Mouse (Mus musculus) cortical plate, adult 2 months (tissue): ENCODE data around the gene Tdgf1. TPM values are rescaled to one million over a fixed set of nuclear protein-coding genes. Genes with fewer than 3 reads are reported as not detected.

Experiments used
- H3K27ac ChIP-seq: fragments of 200-500 bp; 2 replicates; pipeline ENCODE4 v1.5.1; 2012; ENCODE audit warnings: low read length, control low read depth, inconsistent platforms; ENCODE audit not compliant: insufficient read depth
- H3K4me1 ChIP-seq: fragments of 200-500 bp; 2 replicates; pipeline ENCODE4 v1.6.1; 2011; ENCODE audit warnings: low read length; ENCODE audit not compliant: control insufficient read depth, insufficient read depth
- H3K4me3 ChIP-seq: fragments of 200-500 bp; 2 replicates; pipeline ENCODE4 v1.5.1; 2011; ENCODE audit warnings: mild to moderate bottlenecking, low read length, control low read depth; ENCODE audit not compliant: insufficient read depth
- CTCF ChIP-seq: fragments of 200-500 bp; IDR thresholded peaks from 2 replicates; pipeline ENCODE4 v1.5.1; 2011; ENCODE audit warnings: mild to moderate bottlenecking, control low read depth, low read length; ENCODE audit not compliant: insufficient read depth; ENCODE audit errors: extremely low read depth
- POLR2A ChIP-seq: fragments of 200-500 bp; IDR thresholded peaks from 2 replicates; pipeline ENCODE4 v1.6.1; 2011; ENCODE audit warnings: mild to moderate bottlenecking, low read length, control low read depth; ENCODE audit not compliant: insufficient read depth; ENCODE audit errors: extremely low read depth
- polyA plus RNA-seq: library from polyadenylated mRNA; depleted of rRNA; stranded (reverse); fragments of >200 nt; gene quantifications from 2 replicates; pipeline ENCODE4 v1.2.3, GENCODE M21; 2012

Tdgf1 gene
- polyA plus RNA-seq, 1 experiment = 1.3 TPM

- Histone ChIP-seq H3K4me1 (no peaks in the 10 kb centered on the region), H3K27ac (no peak overlapping the region), H3K4me3 (no peak overlapping the region)
- TF ChIP-seq POLR2A = no peak
- TF ChIP-seq CTCF = no peak
Measured at GRCm38 (mm10) chr9:110920665-110921419, 25.1 kb downstream of the Tdgf1 start.

- no peaks in the 10 kb centered on the region for H3K4me1 ChIP-seq
- no peak within 1 kb of the TSS for H3K27ac ChIP-seq
- TF ChIP-seq POLR2A (no peak), CTCF (no peak)
- no peak within 1 kb of the TSS for H3K4me3 ChIP-seq
Measured at GRCm38 (mm10) chr9:110916786-110917185, 29.2 kb downstream of the Tdgf1 start, which contains the start of gene Fam240a. Gene Fam240a, minus strand, starts transcription at chr9:110916861.

DNA sequence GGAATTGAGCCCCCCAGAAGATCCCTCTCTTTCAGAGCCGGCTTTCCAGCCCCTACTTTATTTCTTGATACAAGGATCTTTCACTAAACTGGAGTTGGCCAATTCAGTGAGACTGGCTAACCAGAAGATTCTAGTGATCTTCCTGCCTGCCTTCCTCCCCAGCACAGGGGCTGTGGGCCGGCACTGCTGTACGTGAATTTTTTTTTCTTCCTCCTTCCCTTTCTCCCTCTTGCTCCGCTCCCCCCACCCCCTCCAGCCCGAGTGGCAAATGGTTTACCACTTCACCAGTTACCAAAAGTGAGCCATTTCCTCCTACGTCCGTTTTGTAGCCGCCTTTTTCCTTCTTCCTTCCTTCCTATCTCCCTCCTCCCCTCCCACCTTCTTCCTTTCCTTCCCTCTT is 30.5 kb downstream of the Tdgf1 start:
- Histone ChIP-seq H3K4me1 (no peaks in the 10 kb centered on the region), H3K4me3 (no peak overlapping the region), H3K27ac (no peak overlapping the region)
- no peak for TF ChIP-seq POLR2A

- H3K4me3 ChIP-seq = no peak overlapping the region
- TF ChIP-seq POLR2A (no peak), CTCF (no peak)
- H3K4me1 ChIP-seq = no peaks in the 10 kb centered on the region
- no peak overlapping the region for H3K27ac ChIP-seq
Measured at GRCm38 (mm10) chr9:110914631-110915236, 31.2 kb downstream of the Tdgf1 start.

DNA sequence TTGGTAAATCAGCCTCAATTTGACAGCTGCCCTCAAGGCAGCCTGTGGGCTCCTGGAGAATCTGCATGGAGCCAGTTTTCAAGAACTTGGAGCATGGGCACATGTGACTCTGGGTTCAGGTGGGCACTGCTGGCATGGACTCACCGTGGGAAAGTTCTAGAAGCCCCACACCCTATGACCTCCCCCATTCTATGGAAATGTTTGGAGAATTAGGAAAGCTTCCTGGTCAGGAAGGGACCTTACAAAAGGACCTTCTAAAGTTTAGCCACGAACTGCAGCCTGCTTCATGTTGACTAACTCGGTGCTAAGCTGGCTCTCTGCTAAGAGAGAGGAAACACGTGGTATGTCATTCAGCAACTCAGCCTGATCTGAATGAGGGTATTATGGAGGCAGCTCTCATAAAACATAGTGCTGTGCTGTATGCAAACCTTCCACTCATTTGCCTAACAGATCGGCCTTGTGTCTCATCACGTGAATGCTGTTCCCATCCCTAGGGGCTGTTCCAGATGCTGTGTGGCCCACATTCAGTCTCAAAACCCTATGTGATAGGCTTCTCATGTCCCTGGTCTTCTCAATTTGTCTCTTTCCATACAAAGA is 36.5 kb downstream of the Tdgf1 start:
- no peak overlapping the region for H3K4me3 ChIP-seq
- no peaks in the 10 kb centered on the region for H3K4me1 ChIP-seq
- no peak overlapping the region for H3K27ac ChIP-seq
- TF ChIP-seq POLR2A (no peak), CTCF (no peak)

- Histone ChIP-seq H3K4me1 (no peaks in the 10 kb centered on the region), H3K4me3 (no peak overlapping the region), H3K27ac (no peak overlapping the region)
- TF ChIP-seq POLR2A = no peak
- no peak for TF ChIP-seq CTCF
Measured at GRCm38 (mm10) chr9:110908631-110909016, 37.3 kb downstream of the Tdgf1 start.

DNA sequence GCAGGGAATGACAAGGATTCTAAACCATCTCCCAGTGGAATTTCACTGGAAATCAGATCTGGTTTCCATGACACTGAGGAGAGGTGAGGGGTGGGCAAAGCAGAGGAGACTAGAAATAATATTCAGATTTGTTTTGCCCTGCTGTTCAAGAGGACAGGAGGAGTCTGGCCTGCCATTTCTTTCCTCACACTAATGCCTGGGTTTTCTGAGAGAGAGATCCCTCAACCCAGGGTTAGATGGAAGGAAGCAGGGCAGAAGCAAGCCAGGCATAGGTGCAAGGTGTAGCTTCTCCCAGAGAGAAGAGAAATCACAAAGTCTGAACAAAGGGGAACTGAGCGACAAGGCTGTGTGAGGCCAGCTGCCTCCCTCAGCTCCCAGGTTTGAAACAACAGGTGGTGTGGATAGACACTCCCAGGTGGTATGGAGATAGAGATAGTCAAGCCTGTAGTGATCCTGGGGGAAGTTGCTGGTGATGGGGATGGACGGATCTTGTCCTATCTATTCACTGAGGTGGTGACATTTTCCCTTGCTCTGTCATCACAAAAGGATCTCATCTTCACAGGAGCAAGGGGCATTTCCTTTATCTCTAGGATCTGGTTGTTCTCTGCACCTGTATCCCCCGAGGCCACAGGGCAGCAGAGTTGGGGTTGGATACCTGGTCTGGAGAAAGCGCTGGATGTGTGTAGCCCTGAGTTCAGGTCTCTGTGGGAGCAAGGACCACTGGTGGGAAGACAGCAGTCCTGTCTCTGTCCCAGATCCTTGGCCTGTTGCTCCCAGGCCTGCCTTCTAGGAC is 37.9 kb downstream of the Tdgf1 start:
- Histone ChIP-seq H3K4me3 (no peak overlapping the region), H3K4me1 (no peaks in the 10 kb centered on the region), H3K27ac (no peak overlapping the region)
- no peak for TF ChIP-seq POLR2A
- no peak for TF ChIP-seq CTCF

DNA sequence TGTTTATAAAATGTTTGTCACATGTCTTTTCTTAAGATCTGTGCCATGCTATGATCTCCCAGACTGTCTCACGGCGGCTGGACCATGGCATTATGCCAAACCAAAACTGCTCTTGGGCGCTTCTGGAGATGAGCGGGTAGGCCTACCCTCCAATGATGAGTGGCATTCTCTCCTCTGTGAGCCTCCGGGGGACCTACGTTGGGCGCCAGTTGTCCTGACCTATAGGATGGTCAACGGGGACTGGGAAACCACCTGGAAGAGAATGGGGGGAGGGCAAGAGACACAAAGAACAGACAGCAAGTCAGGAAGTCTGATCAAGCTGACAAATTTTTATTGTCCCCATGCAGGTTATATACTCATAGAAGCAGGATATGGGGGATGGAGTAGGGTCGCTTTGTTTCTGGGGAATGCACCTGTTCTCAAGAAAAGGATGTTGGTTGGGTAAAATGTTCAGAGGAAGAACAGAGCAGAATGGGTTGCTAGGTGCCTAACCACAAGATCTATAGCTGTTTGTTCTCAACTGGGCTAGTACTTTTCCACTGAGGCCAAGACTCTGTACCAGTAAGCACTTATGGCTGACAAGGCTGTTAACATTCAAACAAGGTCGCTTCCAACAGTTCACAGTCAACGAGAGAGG is 38.6 kb downstream of the Tdgf1 start:
- TF ChIP-seq POLR2A (no peak), CTCF (no peak)

GRCm38 (mm10) chr9:110902271-110902670 is 43.7 kb downstream of the Tdgf1 start:
- Histone ChIP-seq H3K27ac (no peak overlapping the region), H3K4me1 (no peaks in the 10 kb centered on the region), H3K4me3 (no peak overlapping the region)
- no peak for TF ChIP-seq CTCF
- no peak for TF ChIP-seq POLR2A

More for the DNA sequence above, 38.6 kb downstream of the Tdgf1 start:
- Histone ChIP-seq H3K4me1 (no peaks in the 10 kb centered on the region), H3K4me3 (no peak overlapping the region), H3K27ac (no peak overlapping the region)
